Mouse (Mus musculus) lung, postnatal 25 days (tissue): Measurements from ENCODE around the gene Serpina1b.
"Not testable (repeated sequence)": the region's sequence is repeated elsewhere in the genome, so short reads cannot be mapped to it uniquely, and the experiment has no call there.

Source experiments
- DNase-seq: peaks from one replicate; pipeline ENCODE4 v3.0.0; 2022; ENCODE audit warnings: low spot score

The Serpina1b gene

DNA sequence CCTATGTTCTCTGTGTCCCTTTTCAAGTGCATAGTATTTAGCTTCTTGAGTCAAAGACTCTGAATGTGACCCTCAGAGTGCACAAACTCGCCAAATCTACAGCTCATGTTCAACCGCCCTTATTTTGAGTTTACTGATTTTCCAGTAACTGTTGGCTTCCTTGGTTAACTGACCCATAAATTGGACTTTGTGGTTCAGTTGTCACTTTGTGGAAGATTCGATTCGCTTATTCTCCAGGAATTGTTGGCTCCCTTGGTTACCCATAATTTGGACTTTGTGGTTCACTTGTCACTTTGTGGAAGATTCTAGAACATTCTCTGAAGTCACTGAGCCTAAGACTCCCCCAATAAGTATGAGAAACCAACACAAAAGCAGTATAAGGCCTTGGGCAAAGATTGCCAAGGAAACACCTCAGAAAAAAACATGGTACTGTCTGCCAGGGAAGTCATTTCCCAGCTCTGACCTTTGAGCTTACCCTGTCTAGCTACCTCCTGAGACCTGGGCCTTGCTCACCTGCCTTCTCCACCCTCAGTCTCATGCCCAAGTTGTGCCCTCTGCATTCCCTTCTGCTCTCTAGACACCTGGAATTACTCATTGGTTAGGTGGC, 129.9 kb downstream of the Serpina1b start:
- no peak for DNase-seq

DNA sequence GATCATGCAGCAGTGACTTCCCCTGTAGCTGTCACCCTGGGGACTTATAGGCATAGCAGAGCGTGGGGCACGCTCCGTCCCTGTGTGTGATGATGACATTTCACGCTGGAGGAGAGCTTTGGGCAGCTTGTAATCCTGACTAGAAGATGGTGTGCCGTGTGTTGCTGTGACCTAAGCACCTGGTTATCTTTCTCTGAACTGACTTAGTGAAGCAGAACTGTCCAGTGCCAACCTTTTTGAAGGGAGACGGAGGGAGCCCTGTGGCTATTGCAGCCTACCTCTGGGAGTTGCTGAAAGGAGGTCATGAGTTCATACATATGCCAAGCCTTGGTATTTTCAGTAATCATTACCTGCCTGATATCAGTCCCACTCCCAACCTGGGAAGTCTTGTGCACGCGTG, 134.7 kb downstream of the Serpina1b start, which contains the start of gene Serpina1f:
TSS of gene Serpina1f (minus strand) at position 101 of the 400 bp plus-strand sequence.
- no peak for DNase-seq

DNA sequence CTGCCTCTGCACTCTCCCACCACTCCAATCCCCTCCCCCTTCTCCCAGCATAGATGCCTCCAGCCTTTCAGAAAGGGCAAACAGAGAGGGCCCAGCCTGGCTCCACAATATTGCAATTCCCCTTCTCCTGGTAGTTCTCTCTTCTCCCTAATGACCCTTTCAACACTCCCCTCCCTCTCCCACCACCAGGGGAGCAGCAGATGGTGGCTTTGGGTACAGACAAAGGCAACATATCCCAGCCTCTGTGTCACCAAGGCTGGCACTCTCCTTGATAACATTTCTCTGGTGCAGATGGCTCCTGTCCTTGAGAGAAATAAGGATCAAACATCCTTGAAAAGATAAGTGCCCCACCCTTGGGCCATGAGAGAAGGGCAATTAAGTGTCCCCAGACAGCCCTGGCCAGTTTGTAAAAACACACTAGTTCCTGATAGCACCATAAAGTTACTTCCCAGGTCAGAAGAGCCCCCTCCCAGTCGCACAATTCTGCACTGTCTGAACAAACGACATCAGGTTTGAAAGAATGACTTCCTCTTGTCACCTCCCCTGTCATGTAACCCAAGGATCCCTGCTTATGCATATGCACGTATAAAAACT, 141.9 kb downstream of the Serpina1b start:
- no peak for DNase-seq

DNA sequence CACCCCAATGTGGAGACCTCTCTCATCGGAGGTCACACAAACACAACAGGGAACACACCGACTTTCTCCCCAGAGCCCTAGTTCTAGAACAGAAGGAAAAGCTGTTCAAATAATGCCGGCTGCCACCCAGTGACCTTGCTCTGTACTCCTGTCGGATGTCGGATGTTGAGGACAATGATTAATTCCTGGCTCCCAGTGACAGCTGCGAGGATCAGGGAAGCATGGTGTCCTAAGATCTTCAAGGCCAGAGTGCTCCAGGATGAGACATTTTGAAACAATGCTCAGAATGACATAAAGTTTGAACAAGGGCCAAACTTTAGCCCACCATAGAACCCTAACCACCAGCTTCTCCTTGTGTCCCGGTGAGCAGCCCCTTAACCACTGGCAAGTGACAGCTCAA, 143.2 kb downstream of the Serpina1b start:
- DNase-seq: no peak

DNA sequence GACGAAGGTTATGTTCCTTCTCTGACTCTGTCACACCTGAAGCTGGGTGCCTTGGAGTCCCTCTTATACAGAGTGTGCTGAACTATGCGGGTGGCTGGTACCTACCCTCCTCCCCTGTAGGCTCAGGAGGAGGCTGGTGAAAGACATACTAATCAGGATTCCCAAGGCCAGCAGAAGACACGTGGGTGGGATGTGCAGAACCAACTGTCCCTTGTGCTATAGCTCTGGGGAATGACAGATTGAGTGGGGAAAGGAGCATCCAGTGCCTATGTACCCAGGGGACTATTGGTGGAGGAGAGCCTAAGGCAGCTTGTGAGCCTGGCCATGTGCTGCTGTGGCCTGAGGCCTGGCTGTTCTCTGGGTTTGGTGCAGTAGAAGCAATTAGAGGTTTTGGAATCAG, 144.1 kb downstream of the Serpina1b start:
- no peak for DNase-seq

DNA sequence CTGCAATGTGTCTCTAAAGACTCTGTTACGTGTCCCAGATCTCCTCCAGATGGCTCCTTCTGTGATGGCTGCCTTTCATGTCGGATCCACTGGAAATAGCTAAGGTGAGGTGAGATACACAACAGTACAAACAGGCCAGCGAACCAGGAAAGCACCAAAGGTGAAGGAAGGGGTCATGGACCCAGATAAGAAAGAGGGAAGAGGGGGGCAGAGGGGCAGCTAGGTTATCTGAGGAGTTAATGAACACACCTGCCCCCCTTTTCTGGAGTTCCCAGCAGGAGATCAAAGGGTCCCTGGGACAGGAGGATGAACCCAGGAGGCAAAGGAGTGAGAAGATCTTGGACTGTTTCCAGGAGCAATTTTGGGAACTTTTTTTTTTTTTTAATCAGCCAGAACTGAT, 144.8 kb downstream of the Serpina1b start:
- DNase-seq: no peak

DNA sequence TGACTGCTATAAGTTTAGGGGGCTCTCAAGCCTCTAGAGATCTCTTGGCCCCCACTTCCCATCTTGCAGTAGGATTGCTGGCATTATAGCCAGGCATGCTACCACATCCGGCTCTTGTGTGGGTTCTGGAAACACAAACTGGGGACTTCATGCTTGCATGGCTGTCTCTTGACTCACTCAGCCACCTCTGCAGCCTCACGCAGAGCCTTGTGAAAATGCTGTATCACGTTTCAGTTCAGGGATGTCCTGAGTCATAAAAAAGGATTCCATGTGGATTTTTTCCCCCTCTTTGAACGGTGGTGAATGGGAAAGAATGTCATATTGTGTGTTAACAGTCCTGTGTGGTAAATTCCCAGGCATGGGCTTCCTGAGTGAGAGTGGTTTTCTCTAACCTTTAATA, 146.4 kb downstream of the Serpina1b start:
- DNase-seq: no peak

DNA sequence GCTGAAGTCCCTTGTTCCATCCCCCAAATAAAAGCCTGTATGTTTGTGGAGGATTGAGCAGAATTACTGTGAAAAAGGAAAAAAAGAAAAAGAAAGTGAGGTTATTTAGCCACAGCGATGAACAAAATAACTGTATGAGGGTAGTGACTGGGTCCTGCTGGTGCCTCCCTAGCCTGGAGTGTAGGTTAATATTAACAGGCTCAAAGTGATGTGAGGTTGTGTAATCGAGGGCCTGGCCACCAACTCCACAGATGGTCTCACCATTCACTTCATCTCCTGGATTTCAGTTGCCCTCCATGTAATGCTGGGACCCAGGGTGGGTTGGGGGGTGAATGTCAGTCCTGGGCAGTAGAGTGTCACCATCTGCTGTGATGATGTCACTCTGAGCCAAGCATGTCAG, 148.4 kb downstream of the Serpina1b start:
- no peak for DNase-seq

DNA sequence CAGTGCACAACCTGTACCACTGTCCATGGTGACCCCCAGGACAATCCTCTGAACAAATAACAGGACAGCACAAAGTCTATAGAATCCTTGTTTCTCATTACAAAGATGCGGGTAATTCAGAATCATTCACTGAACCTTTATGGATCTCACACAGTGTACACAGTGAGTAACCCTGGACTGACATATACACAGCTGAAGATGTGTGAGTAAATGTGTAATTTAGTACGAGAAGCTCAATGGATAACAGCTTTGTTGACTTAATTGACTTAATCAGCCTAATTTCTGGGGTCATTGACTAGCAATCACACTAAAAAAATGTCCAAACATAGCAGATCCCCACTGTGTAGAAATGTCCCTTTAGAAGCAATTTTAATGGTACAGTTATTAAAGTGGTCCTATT, 149.0 kb downstream of the Serpina1b start:
- DNase-seq: no peak

DNA sequence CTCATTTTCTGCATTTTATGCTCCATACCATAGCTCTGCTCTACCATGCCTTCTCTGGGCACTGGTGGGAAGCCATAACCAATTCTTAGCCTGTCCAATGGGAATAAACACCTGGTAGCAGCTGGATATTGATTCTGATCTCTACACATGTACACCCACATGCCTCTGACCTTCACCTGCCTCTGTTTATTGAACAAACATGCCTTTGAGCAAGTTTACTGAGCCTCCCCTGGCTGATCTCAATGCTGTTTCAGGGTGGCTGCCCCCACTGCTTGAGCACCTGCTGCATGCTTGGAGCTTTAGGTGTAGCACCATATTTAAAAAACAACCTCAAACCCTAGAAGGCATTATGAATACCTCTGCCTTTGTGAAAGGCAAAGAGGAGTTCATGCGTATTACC, 150.3 kb downstream of the Serpina1b start:
- not testable (repeated sequence) for DNase-seq
